Mouse (Mus musculus) gastrocnemius, adult 2 months (tissue): ENCODE measurements around the gene Tmem41a. TPM values are rescaled to one million over a fixed set of nuclear protein-coding genes. Genes with fewer than 3 reads are reported as not detected.
"Not testable (repeated sequence)": the region's sequence is repeated elsewhere in the genome, so short reads cannot be mapped to it uniquely, and the experiment has no call there.

Experiments
- DNase-seq: peaks from one replicate; pipeline ENCODE4 v3.0.0; 2022
- H3K27ac ChIP-seq: fragments of 200-600 bp; 2 replicates; pipeline ENCODE4 v1.8.1; 2022; ENCODE audit warnings: mild to moderate bottlenecking
- H3K4me3 ChIP-seq: fragments of 200-600 bp; 2 replicates; pipeline ENCODE4 v1.8.1; 2022; ENCODE audit warnings: mild to moderate bottlenecking, moderate library complexity
- CTCF ChIP-seq: fragments of 200-600 bp; IDR thresholded peaks from 2 replicates; pipeline ENCODE4 v1.8.1; 2022; ENCODE audit warnings: antibody characterized with exemption, mild to moderate bottlenecking, moderate library complexity
- intact Hi-C: fragments of 180-260 bp; cut with DNase I; formaldehyde crosslinking; loops from one replicate; pipeline ENCODE4 v1.15.1; 2025
- total RNA-seq, 2 experiments: library from RNA; stranded (reverse); gene quantifications; 2 replicates each; pipeline ENCODE4 v1.2.3; 2021

Tmem41a gene
- total RNA-seq, 2 experiments from 2014 or later, result 3.6 to 4.9 TPM

- no peak for TF ChIP-seq CTCF
- Histone ChIP-seq H3K27ac (no peak overlapping the region), H3K4me3 (no peak overlapping the region)
- intact Hi-C loops, result no loop called here
- no peak for DNase-seq
Measured at GRCm38 (mm10) chr16:21970536-21970935, 23.2 kb upstream of the Tmem41a start.

GRCm38 (mm10) chr16:21969874-21970273 is 22.5 kb upstream of the Tmem41a start:
- intact Hi-C loops, result no loop called here
- no peak overlapping the region for H3K4me3 ChIP-seq
- no peak overlapping the region for H3K27ac ChIP-seq
- no peak for DNase-seq
- TF ChIP-seq CTCF, result no peak

- no peak for TF ChIP-seq CTCF
- Histone ChIP-seq H3K27ac (no peak overlapping the region), H3K4me3 (no peak overlapping the region)
- intact Hi-C loops, result no loop called here
- DNase-seq, result no peak
Measured at GRCm38 (mm10) chr16:21965576-21965975, 18.2 kb upstream of the Tmem41a start.

GRCm38 (mm10) chr16:21955591-21955990 is 8.2 kb upstream of the Tmem41a start:
- peak overlapping the region; percentile 30; the same call in 1 of the 2 replicates for H3K4me3 ChIP-seq
- intact Hi-C loops, result no loop called here
- DNase-seq, result peak; percentile 68
- H3K27ac ChIP-seq, result peak overlapping the region; percentile 68
- no peak for TF ChIP-seq CTCF

- intact Hi-C loops, result no loop called here
- DNase-seq, result no peak
- H3K27ac ChIP-seq, result no peak overlapping the region
- TF ChIP-seq CTCF, result no peak
- H3K4me3 ChIP-seq, result no peak overlapping the region
Measured at GRCm38 (mm10) chr16:21928471-21928870, 18.9 kb downstream of the Tmem41a start.

GRCm38 (mm10) chr16:21916681-21917080 is 30.7 kb downstream of the Tmem41a start:
- no peak for DNase-seq
- no peak overlapping the region for H3K27ac ChIP-seq
- TF ChIP-seq CTCF, result no peak
- intact Hi-C loops, result no loop called here
- H3K4me3 ChIP-seq, result no peak overlapping the region

- H3K27ac ChIP-seq, result no peak overlapping the region
- TF ChIP-seq CTCF, result no peak
- no peak overlapping the region for H3K4me3 ChIP-seq
- intact Hi-C loops, result no loop called here
- no peak for DNase-seq
Measured at GRCm38 (mm10) chr16:21913347-21913746, 34.0 kb downstream of the Tmem41a start.

- H3K27ac ChIP-seq, intact Hi-C loops, DNase-seq, H3K4me3 ChIP-seq: not testable (repeated sequence)
Measured at GRCm38 (mm10) chr16:21908906-21909305, 38.4 kb downstream of the Tmem41a start.

GRCm38 (mm10) chr16:21906902-21907301 is 40.5 kb downstream of the Tmem41a start:
- TF ChIP-seq CTCF, result no peak
- intact Hi-C loops, result no loop called here
- H3K4me3 ChIP-seq, result no peak overlapping the region
- no peak for DNase-seq
- H3K27ac ChIP-seq, result no peak overlapping the region

- intact Hi-C loops, result no loop called here
- TF ChIP-seq CTCF, result no peak
Measured at GRCm38 (mm10) chr16:21905996-21906395, 41.4 kb downstream of the Tmem41a start.

GRCm38 (mm10) chr16:21904636-21905035 is 42.7 kb downstream of the Tmem41a start:
- intact Hi-C loops, result no loop called here
- DNase-seq, result no peak

More at GRCm38 (mm10) chr16:21905996-21906395, 41.4 kb downstream of the Tmem41a start:
- no peak overlapping the region for H3K4me3 ChIP-seq
- no peak for DNase-seq
- H3K27ac ChIP-seq, result no peak overlapping the region

GRCm38 (mm10) chr16:21901286-21901685 is 46.1 kb downstream of the Tmem41a start:
- intact Hi-C loops, result no loop called here
- no peak overlapping the region for H3K4me3 ChIP-seq
- no peak overlapping the region for H3K27ac ChIP-seq
- no peak for DNase-seq
- TF ChIP-seq CTCF, result no peak

More at GRCm38 (mm10) chr16:21904636-21905035, 42.7 kb downstream of the Tmem41a start:
- Histone ChIP-seq H3K4me3 (no peak overlapping the region), H3K27ac (no peak overlapping the region)
- no peak for TF ChIP-seq CTCF

GRCm38 (mm10) chr16:21893890-21894289 is 53.5 kb downstream of the Tmem41a start:
- Histone ChIP-seq H3K4me3 (no peak overlapping the region), H3K27ac (no peak overlapping the region)
- intact Hi-C loops, result no loop called here
- DNase-seq, result no peak
- no peak for TF ChIP-seq CTCF

- H3K27ac ChIP-seq, result no peak overlapping the region
- TF ChIP-seq CTCF, result no peak
- H3K4me3 ChIP-seq, result no peak overlapping the region
- intact Hi-C loops, result no loop called here
- DNase-seq, result no peak
Measured at GRCm38 (mm10) chr16:21887601-21888000, 59.8 kb downstream of the Tmem41a start.

Other genes starting within 250 kb of the Tmem41a start
- gene Ehhadh, start 159.7 kb downstream of the Tmem41a start, total RNA-seq, result 1 to 10 TPM; 5.7 to 6.8 TPM
- gene Map3k13, start 153.2 kb downstream of the Tmem41a start, total RNA-seq, result under 1 TPM; 0.70 to 0.74 TPM
- gene Liph, start 48.1 kb upstream of the Tmem41a start, total RNA-seq, result not detected
- gene Senp2, start 61.9 kb upstream of the Tmem41a start, total RNA-seq, result 10 to 100 TPM; 31.2 to 31.5 TPM
- gene Igf2bp2, start 215.7 kb upstream of the Tmem41a start, total RNA-seq, result 1 to 10 TPM; 1.3 to 5.2 TPM